Mouse (Mus musculus) midbrain, embryonic 10.5 days (tissue): Measurements from ENCODE around the gene Adprm. TPM values are rescaled to one million over a fixed set of nuclear protein-coding genes. Genes with fewer than 3 reads are reported as not detected.

Experiments used
- microRNA-seq: library from miRNA; unstranded; fragments of <30 nt; microRNA quantifications from one replicate; pipeline ENCODE4, GENCODE M21; 2017
- polyA plus RNA-seq: library from polyadenylated mRNA; unstranded; fragments of >200 nt; fragmentation: Nextera tagmentation; extraction: Ambion mirVana; gene quantifications from 2 replicates; pipeline ENCODE4 v1.2.1, GENCODE M21; 2016

Adprm gene
- polyA plus RNA-seq, 1 experiment from 2014 or later: 30.0 TPM

Small RNAs within 50 kb of the gene (microRNA-seq; reads per million reads assigned to microRNA genes)
- gene Mir6923: not detected

Other genes with a start within 250 kb of the Adprm start
- 0.06 and 0.29 TPM in 2 replicates for gene Pirt, start 140.6 kb downstream of the Adprm start, polyA plus RNA-seq
- not detected in 2 replicates for gene Tmem238l, start 96.0 kb downstream of the Adprm start, polyA plus RNA-seq
- gene Tmem220, start 27.4 kb downstream of the Adprm start, polyA plus RNA-seq: 0.99 and 1.1 TPM in 2 replicates
- 20.3 and 22.5 TPM in 2 replicates for gene Sco1, start 76 bp upstream of the Adprm start, polyA plus RNA-seq
- 0.11 and 0.37 TPM in 2 replicates for gene Myh3, start 25.7 kb upstream of the Adprm start, polyA plus RNA-seq
- gene Myh2, start 118.4 kb upstream of the Adprm start, polyA plus RNA-seq: 0.04 TPM in 1 of 2 replicates, not detected in the other
- gene Myh1, start 147.5 kb upstream of the Adprm start, polyA plus RNA-seq: not detected in 2 replicates
- not detected in 2 replicates for gene Myh4, start 185.4 kb upstream of the Adprm start, polyA plus RNA-seq
- gene Myh8, start 224.5 kb upstream of the Adprm start, polyA plus RNA-seq: not detected in 2 replicates